8 mouse cellular contexts compared by ENCODE assay signal in genomic region chr15:79683707-79684465, GRCm38 (mm10). TPM values are rescaled to one million over a fixed set of nuclear protein-coding genes. Genes with fewer than 3 reads are reported as not detected.
DNase-seq lines count a peak whose midpoint lies in the region; ATAC-seq and TF ChIP-seq lines count a peak whose summit lies in the region.

No protein-coding gene starts in this region.

- WGBS in lung, embryonic 14.5 days: 63% methylated on average over 19 of the region's 19 CpGs
- 81% methylated on average over 19 of the region's 19 CpGs for WGBS in hindbrain, embryonic 12.5 days
- 82% methylated on average over 19 of the region's 19 CpGs for WGBS in midbrain, embryonic 14.5 days

- no peak for ATAC-seq in lung, embryonic 14.5 days (ENCODE audit: insufficient read depth)
- ATAC-seq in hindbrain, embryonic 12.5 days (ENCODE audit: low FRiP score): no peak
- ATAC-seq in midbrain, embryonic 14.5 days (ENCODE audit: low FRiP score, low TSS enrichment): no peak

- no peaks in the 10 kb centered on the region for H3K9me3 ChIP-seq in lung, embryonic 14.5 days (ENCODE audit: low read depth, low read length)
- H3K9me3 ChIP-seq in hindbrain, embryonic 12.5 days (replicated peaks): no peaks in the 10 kb centered on the region
- no peaks in the 10 kb centered on the region for H3K9me3 ChIP-seq in midbrain, embryonic 14.5 days (ENCODE audit: control insufficient read depth, low read length)

- no peaks in the 10 kb centered on the region for H3K27me3 ChIP-seq in lung, embryonic 14.5 days (ENCODE audit: insufficient read depth, low read length)
- no peaks in the 10 kb centered on the region for H3K27me3 ChIP-seq in hindbrain, embryonic 12.5 days
- no peaks in the 10 kb centered on the region for H3K27me3 ChIP-seq in midbrain, embryonic 14.5 days (ENCODE audit: control insufficient read depth, insufficient read depth, low read length)

- H3K27ac ChIP-seq in lung, embryonic 14.5 days (ENCODE audit: low read depth): no peak overlapping the region
- H3K27ac ChIP-seq in hindbrain, embryonic 12.5 days: no peak overlapping the region
- no peak overlapping the region for H3K27ac ChIP-seq in midbrain, embryonic 14.5 days (replicated peaks; ENCODE audit: low read depth, low read length)

- H3K4me1 ChIP-seq in lung, embryonic 14.5 days (ENCODE audit: insufficient read depth): peaks cover 17% of the 10 kb centered on the region
- H3K4me1 ChIP-seq in hindbrain, embryonic 12.5 days: peaks cover 52% of the 10 kb centered on the region
- peaks cover 43% of the 10 kb centered on the region for H3K4me1 ChIP-seq in midbrain, embryonic 14.5 days (ENCODE audit: control insufficient read depth, insufficient read depth, low read length)

- H3K4me2 ChIP-seq in lung, embryonic 14.5 days: peak overlapping the region; percentile 80
- peak overlapping the region; percentile 80 for H3K4me2 ChIP-seq in hindbrain, embryonic 12.5 days (replicated peaks)
- peak overlapping the region; percentile 86 for H3K4me2 ChIP-seq in midbrain, embryonic 14.5 days (ENCODE audit: low read length)

- no peak for TF ChIP-seq CTCF in lung, embryonic 14.5 days (IDR thresholded peaks at IDR 0.05; ENCODE audit: low read depth)

- peaks cover 13% of the 10 kb centered on the region; the same call in 1 of the 2 replicates for H3K36me3 ChIP-seq in lung, embryonic 14.5 days (ENCODE audit: insufficient read depth)
- no peaks in the 10 kb centered on the region for H3K36me3 ChIP-seq in hindbrain, embryonic 12.5 days
- no peaks in the 10 kb centered on the region for H3K36me3 ChIP-seq in midbrain, embryonic 14.5 days (ENCODE audit: control insufficient read depth, insufficient read depth, low read length)

- peak overlapping the region; percentile 91 for H3K9ac ChIP-seq in lung, embryonic 14.5 days
- peak overlapping the region; percentile 97 for H3K9ac ChIP-seq in hindbrain, embryonic 12.5 days
- peak overlapping the region; percentile 90; the same call in 1 of the 2 replicates for H3K9ac ChIP-seq in midbrain, embryonic 14.5 days (replicated peaks; ENCODE audit: low read length)

- H3K4me3 ChIP-seq in lung, embryonic 14.5 days (ENCODE audit: low read depth, low read length): peak overlapping the region; percentile 86; the same call in 1 of the 2 replicates
- peak overlapping the region; percentile 95 for H3K4me3 ChIP-seq in hindbrain, embryonic 12.5 days
- H3K4me3 ChIP-seq in midbrain, embryonic 14.5 days (replicated peaks; ENCODE audit: low read depth, low read length): no peak overlapping the region

- DNase-seq in lung, embryonic 14.5 days: no peak
- no peak for DNase-seq in lung, postnatal 36 days
- DNase-seq in brain, adult 2 months (ENCODE audit: low read depth, low spot score): peak; percentile 83
- DNase-seq in midbrain, embryonic 14.5 days: no peak
- no peak for DNase-seq in layer of hippocampus, adult 8-10 months (ENCODE audit: low spot score in 2 of 2)
- DNase-seq in spleen, postnatal 10 days (ENCODE audit: low spot score in 2 of 2): no peak
- DNase-seq in cerebellum, postnatal 25 days: no peak

RNA-seq across cellular contexts. Expression of gene Josd1, which starts 3.8 kb away (rescaled TPM):
- 15.0 and 15.2 TPM in 2 replicates for polyA plus RNA-seq in lung, embryonic 14.5 days (2014; fragmentation: Nextera tagmentation; extraction: Ambion mirVana)
- polyA plus RNA-seq in hindbrain, embryonic 12.5 days (2016; fragmentation: Nextera tagmentation; extraction: Ambion mirVana): 29.0 and 29.7 TPM in 2 replicates
- 16.2 and 23.9 TPM in 2 replicates for polyA plus RNA-seq in midbrain, embryonic 14.5 days (2014; fragmentation: Nextera tagmentation; extraction: Ambion mirVana)
- 10 to 100 TPM; 43.5 to 54.0 (median 46.4) TPM for total RNA-seq in layer of hippocampus, adult 8-10 months (2022)

RNA-seq across cellular contexts. Expression of gene Gtpbp1, which starts 6.8 kb away (rescaled TPM):
- polyA plus RNA-seq in lung, embryonic 14.5 days (2014; fragmentation: Nextera tagmentation; extraction: Ambion mirVana): 35.5 and 37.9 TPM in 2 replicates
- 41.4 and 45.5 TPM in 2 replicates for polyA plus RNA-seq in hindbrain, embryonic 12.5 days (2016; fragmentation: Nextera tagmentation; extraction: Ambion mirVana)
- 42.5 and 49.5 TPM in 2 replicates for polyA plus RNA-seq in midbrain, embryonic 14.5 days (2014; fragmentation: Nextera tagmentation; extraction: Ambion mirVana)
- 10 to 100 TPM; 49.4 to 61.5 (median 52.8) TPM for total RNA-seq in layer of hippocampus, adult 8-10 months (2022)

RNA-seq across cellular contexts. Expression of gene Tomm22, which starts 13.2 kb away (rescaled TPM):
- polyA plus RNA-seq in lung, embryonic 14.5 days (2014; fragmentation: Nextera tagmentation; extraction: Ambion mirVana): 244 and 245 TPM in 2 replicates
- 239 and 249 TPM in 2 replicates for polyA plus RNA-seq in hindbrain, embryonic 12.5 days (2016; fragmentation: Nextera tagmentation; extraction: Ambion mirVana)
- polyA plus RNA-seq in midbrain, embryonic 14.5 days (2014; fragmentation: Nextera tagmentation; extraction: Ambion mirVana): 237 and 259 TPM in 2 replicates
- total RNA-seq in layer of hippocampus, adult 8-10 months (2022): 100 to 1,000 TPM in 3 of 4 experiments, 10 to 100 TPM in 1; 89.4 to 103 (median 101) TPM

RNA-seq across cellular contexts. Expression of gene Cby1, which starts 24.9 kb away (rescaled TPM):
- 51.2 and 52.8 TPM in 2 replicates for polyA plus RNA-seq in lung, embryonic 14.5 days (2014; fragmentation: Nextera tagmentation; extraction: Ambion mirVana)
- 63.7 and 69.0 TPM in 2 replicates for polyA plus RNA-seq in hindbrain, embryonic 12.5 days (2016; fragmentation: Nextera tagmentation; extraction: Ambion mirVana)
- polyA plus RNA-seq in midbrain, embryonic 14.5 days (2014; fragmentation: Nextera tagmentation; extraction: Ambion mirVana): 84.2 and 89.7 TPM in 2 replicates
- total RNA-seq in layer of hippocampus, adult 8-10 months (2022): 10 to 100 TPM; 34.6 to 45.5 (median 38.6) TPM

RNA-seq across cellular contexts. Expression of gene Fam227a, which starts 25.1 kb away (rescaled TPM):
- polyA plus RNA-seq in lung, embryonic 14.5 days (2014; fragmentation: Nextera tagmentation; extraction: Ambion mirVana): 1.4 and 1.5 TPM in 2 replicates
- polyA plus RNA-seq in hindbrain, embryonic 12.5 days (2016; fragmentation: Nextera tagmentation; extraction: Ambion mirVana): 5.5 and 5.9 TPM in 2 replicates
- polyA plus RNA-seq in midbrain, embryonic 14.5 days (2014; fragmentation: Nextera tagmentation; extraction: Ambion mirVana): 6.9 TPM in 2 replicates
- 10 to 100 TPM in 3 of 4 experiments, 1 to 10 TPM in 1; 8.8 to 12.5 (median 11.6) TPM for total RNA-seq in layer of hippocampus, adult 8-10 months (2022)
